Mouse (Mus musculus): ENCODE data around the gene Hspb6. TPM values are rescaled to one million over a fixed set of nuclear protein-coding genes. Genes with fewer than 3 reads are reported as not detected.

Hspb6 gene
- polyA plus RNA-seq, 1 experiment from 2014 or later, result 6.9 TPM

DNA sequence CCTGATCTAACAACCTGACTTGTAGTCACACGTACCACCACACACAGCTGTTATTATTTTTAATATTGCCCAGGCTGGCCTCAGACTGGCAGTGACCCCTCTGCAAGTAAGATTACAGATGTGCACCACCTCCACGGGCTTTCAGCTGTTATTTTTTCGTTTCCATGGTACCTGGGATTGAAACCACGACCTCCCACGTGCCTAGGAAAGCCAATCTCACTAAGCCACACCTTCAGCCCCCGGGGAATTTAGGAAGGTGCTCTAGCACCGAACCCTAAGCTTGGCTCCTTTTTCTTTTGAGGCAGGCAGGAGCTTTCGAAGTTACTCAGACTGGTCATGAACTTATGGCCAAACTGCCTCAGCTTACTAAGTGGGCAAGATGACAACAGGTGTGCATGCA lies 52.4 kb downstream of the Hspb6 start:
- H3K4me1 ChIP-seq (ENCODE audit: control insufficient read depth, insufficient read depth, low read length), result no peaks in the 10 kb centered on the region

DNA sequence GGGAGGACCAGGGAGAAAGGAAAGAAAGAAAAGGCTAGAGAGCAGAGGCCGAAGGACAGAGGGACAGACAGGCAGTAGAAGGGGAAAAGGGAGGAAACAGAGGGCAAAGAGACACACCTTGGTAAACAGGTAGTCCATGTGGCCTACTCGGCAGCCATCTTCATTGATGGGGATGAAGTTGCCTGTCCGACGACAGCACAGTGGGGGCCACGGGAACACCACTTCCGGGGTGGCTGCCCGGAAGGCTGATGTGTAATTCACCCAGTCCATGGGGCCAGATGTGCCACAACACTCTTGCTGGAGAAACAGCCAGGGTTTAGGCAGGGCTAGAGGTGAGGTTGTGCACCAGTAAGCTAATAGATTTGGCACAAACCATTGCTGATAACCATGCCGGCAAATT lies 53.0 kb downstream of the Hspb6 start:
- H3K4me2 ChIP-seq (ENCODE audit: low read depth, severe bottlenecking), result no peak overlapping the region
- no peaks in the 10 kb centered on the region for H3K27me3 ChIP-seq (ENCODE audit: control insufficient read depth, insufficient read depth, low read length)
- H3K4me1 ChIP-seq (ENCODE audit: control insufficient read depth, insufficient read depth, low read length), result no peaks in the 10 kb centered on the region
- H3K27ac ChIP-seq (replicated peaks; ENCODE audit: low read depth, low read length), result no peak overlapping the region
- H3K9me3 ChIP-seq (ENCODE audit: control insufficient read depth, low read length), result no peaks in the 10 kb centered on the region
- H3K9ac ChIP-seq (ENCODE audit: low read length), result no peak overlapping the region
- ATAC-seq (ENCODE audit: insufficient number of reproducible peaks, low FRiP score, low TSS enrichment, low read depth) (no peak), DNase-seq (ENCODE audit: low spot score) (no peak)
- H3K36me3 ChIP-seq (ENCODE audit: control insufficient read depth, insufficient read depth, low read length), result no peaks in the 10 kb centered on the region
- 93% methylated on average over 8 of the region's 8 CpGs for WGBS
- H3K4me3 ChIP-seq (ENCODE audit: low read depth, low read length), result no peak overlapping the region

More for the DNA sequence above, 52.4 kb downstream of the Hspb6 start:
- Histone ChIP-seq H3K9ac (ENCODE audit: low read length) (no peak overlapping the region), H3K27me3 (ENCODE audit: control insufficient read depth, insufficient read depth, low read length) (no peaks in the 10 kb centered on the region), H3K9me3 (ENCODE audit: control insufficient read depth, low read length) (no peaks in the 10 kb centered on the region), H3K4me3 (ENCODE audit: low read depth, low read length) (no peak overlapping the region), H3K4me2 (ENCODE audit: low read depth, severe bottlenecking) (no peak overlapping the region), H3K27ac (replicated peaks; ENCODE audit: low read depth, low read length) (no peak overlapping the region), H3K36me3 (ENCODE audit: control insufficient read depth, insufficient read depth, low read length) (no peaks in the 10 kb centered on the region)
- ATAC-seq (ENCODE audit: insufficient number of reproducible peaks, low FRiP score, low TSS enrichment, low read depth) (no peak), DNase-seq (ENCODE audit: low spot score) (no peak)
- 54% methylated on average over 8 of the region's 8 CpGs for WGBS

Small RNA genes lying within 50 kb of the gene (microRNA-seq; reads per million reads assigned to microRNA genes)
- gene Gm38670, result 0.92 reads per million
- not detected for gene Mir3569

Other genes with a start within 250 kb of the Hspb6 start
- gene Alkbh6, start 243.5 kb upstream of the Hspb6 start, polyA plus RNA-seq (2014; fragmentation: Nextera tagmentation; extraction: Ambion mirVana), result 93.7 and 97.6 TPM in 2 replicates
- gene Syne4, start 237.4 kb upstream of the Hspb6 start, polyA plus RNA-seq (2014; fragmentation: Nextera tagmentation; extraction: Ambion mirVana), result 72.3 and 75.3 TPM in 2 replicates
- not detected in 2 replicates for gene E130208F15Rik, start 230.4 kb upstream of the Hspb6 start, polyA plus RNA-seq (2014; fragmentation: Nextera tagmentation; extraction: Ambion mirVana)
- gene Sdhaf1, start 228.3 kb upstream of the Hspb6 start, polyA plus RNA-seq (2014; fragmentation: Nextera tagmentation; extraction: Ambion mirVana), result 21.6 TPM in 2 replicates
- gene Lrfn3, start 189.4 kb upstream of the Hspb6 start, polyA plus RNA-seq (2014; fragmentation: Nextera tagmentation; extraction: Ambion mirVana), result 4.9 and 5.0 TPM in 2 replicates
- 8.4 and 12.6 TPM in 2 replicates for gene Tyrobp, start 138.4 kb upstream of the Hspb6 start, polyA plus RNA-seq (2014; fragmentation: Nextera tagmentation; extraction: Ambion mirVana)
- gene Hcst, start 132.3 kb upstream of the Hspb6 start, polyA plus RNA-seq (2014; fragmentation: Nextera tagmentation; extraction: Ambion mirVana), result 0.39 TPM in 1 of 2 replicates, not detected in the other
- 0.96 and 1.4 TPM in 2 replicates for gene Nfkbid, start 130.4 kb upstream of the Hspb6 start, polyA plus RNA-seq (2014; fragmentation: Nextera tagmentation; extraction: Ambion mirVana)
- gene Aplp1, start 106.6 kb upstream of the Hspb6 start, polyA plus RNA-seq (2014; fragmentation: Nextera tagmentation; extraction: Ambion mirVana), result 16.6 and 18.0 TPM in 2 replicates
- 0.13 TPM in 1 of 2 replicates, not detected in the other for gene Kirrel2, start 94.5 kb upstream of the Hspb6 start, polyA plus RNA-seq (2014; fragmentation: Nextera tagmentation; extraction: Ambion mirVana)
- gene Nphs1, start 93.9 kb upstream of the Hspb6 start, polyA plus RNA-seq (2014; fragmentation: Nextera tagmentation; extraction: Ambion mirVana), result 0.15 TPM in 1 of 2 replicates, not detected in the other
- gene Prodh2, start 58.6 kb upstream of the Hspb6 start, polyA plus RNA-seq (2014; fragmentation: Nextera tagmentation; extraction: Ambion mirVana), result 0.33 TPM in 1 of 2 replicates, not detected in the other
- 12.1 and 12.9 TPM in 2 replicates for gene Arhgap33, start 17.1 kb upstream of the Hspb6 start, polyA plus RNA-seq (2014; fragmentation: Nextera tagmentation; extraction: Ambion mirVana)
- 20.0 and 21.9 TPM in 2 replicates for gene Proser3, start 121 bp downstream of the Hspb6 start, polyA plus RNA-seq (2014; fragmentation: Nextera tagmentation; extraction: Ambion mirVana)
- gene Lin37, start 7.7 kb downstream of the Hspb6 start, polyA plus RNA-seq (2014; fragmentation: Nextera tagmentation; extraction: Ambion mirVana), result 40.6 and 46.9 TPM in 2 replicates
- gene U2af1l4, start 11.1 kb downstream of the Hspb6 start, polyA plus RNA-seq (2014; fragmentation: Nextera tagmentation; extraction: Ambion mirVana), result 91.9 and 100 TPM in 2 replicates
- 6.0 and 6.8 TPM in 2 replicates for gene Gm49396, start 11.2 kb downstream of the Hspb6 start, polyA plus RNA-seq (2014; fragmentation: Nextera tagmentation; extraction: Ambion mirVana)
- gene Psenen, start 11.4 kb downstream of the Hspb6 start, polyA plus RNA-seq (2014; fragmentation: Nextera tagmentation; extraction: Ambion mirVana), result 105 and 123 TPM in 2 replicates
- 3.2 and 3.5 TPM in 2 replicates for gene Igflr1, start 13.2 kb downstream of the Hspb6 start, polyA plus RNA-seq (2014; fragmentation: Nextera tagmentation; extraction: Ambion mirVana)
- gene Kmt2b, start 36.5 kb downstream of the Hspb6 start, polyA plus RNA-seq (2014; fragmentation: Nextera tagmentation; extraction: Ambion mirVana), result 11.9 and 14.1 TPM in 2 replicates
- 0.43 TPM in 1 of 2 replicates, not detected in the other for gene Zbtb32, start 46.7 kb downstream of the Hspb6 start, polyA plus RNA-seq (2014; fragmentation: Nextera tagmentation; extraction: Ambion mirVana)
- gene Upk1a, start 60.7 kb downstream of the Hspb6 start, polyA plus RNA-seq (2014; fragmentation: Nextera tagmentation; extraction: Ambion mirVana), result 3.6 and 3.8 TPM in 2 replicates
- gene Cox6b1, start 74.0 kb downstream of the Hspb6 start, polyA plus RNA-seq (2014; fragmentation: Nextera tagmentation; extraction: Ambion mirVana), result 801 and 830 TPM in 2 replicates
- gene Etv2, start 83.7 kb downstream of the Hspb6 start, polyA plus RNA-seq (2014; fragmentation: Nextera tagmentation; extraction: Ambion mirVana), result 0.19 and 0.43 TPM in 2 replicates
- 125 and 126 TPM in 2 replicates for gene Rbm42, start 98.1 kb downstream of the Hspb6 start, polyA plus RNA-seq (2014; fragmentation: Nextera tagmentation; extraction: Ambion mirVana)
- 62.1 and 67.3 TPM in 2 replicates for gene Haus5, start 112.8 kb downstream of the Hspb6 start, polyA plus RNA-seq (2014; fragmentation: Nextera tagmentation; extraction: Ambion mirVana)
- gene Pmis2, start 119.4 kb downstream of the Hspb6 start, polyA plus RNA-seq (2014; fragmentation: Nextera tagmentation; extraction: Ambion mirVana), result not detected in 2 replicates
- gene 2200002J24Rik, start 146.7 kb downstream of the Hspb6 start, polyA plus RNA-seq (2014; fragmentation: Nextera tagmentation; extraction: Ambion mirVana), result not detected in 2 replicates
- 0.28 and 0.41 TPM in 2 replicates for gene Atp4a, start 160.0 kb downstream of the Hspb6 start, polyA plus RNA-seq (2014; fragmentation: Nextera tagmentation; extraction: Ambion mirVana)
- gene Tmem147, start 177.4 kb downstream of the Hspb6 start, polyA plus RNA-seq (2014; fragmentation: Nextera tagmentation; extraction: Ambion mirVana), result 143 and 149 TPM in 2 replicates
- gene Gapdhs, start 191.5 kb downstream of the Hspb6 start, polyA plus RNA-seq (2014; fragmentation: Nextera tagmentation; extraction: Ambion mirVana), result 0.43 and 0.47 TPM in 2 replicates
- 0.27 and 1.3 TPM in 2 replicates for gene Sbsn, start 199.3 kb downstream of the Hspb6 start, polyA plus RNA-seq (2014; fragmentation: Nextera tagmentation; extraction: Ambion mirVana)
- gene Dmkn, start 211.6 kb downstream of the Hspb6 start, polyA plus RNA-seq (2014; fragmentation: Nextera tagmentation; extraction: Ambion mirVana), result not detected in 2 replicates
- gene Krtdap, start 235.7 kb downstream of the Hspb6 start, polyA plus RNA-seq (2014; fragmentation: Nextera tagmentation; extraction: Ambion mirVana), result not detected in 2 replicates